Mouse (Mus musculus) left cerebral cortex, adult 18-20 months (tissue): ENCODE data around the gene Sh3bp2. TPM values are rescaled to one million over a fixed set of nuclear protein-coding genes. Genes with fewer than 3 reads are reported as not detected.
A peak's percentile ranks its signal among the peaks of the same experiment; 100 is the strongest.
"Not testable (repeated sequence)": the region's sequence is repeated elsewhere in the genome, so short reads cannot be mapped to it uniquely, and the experiment has no call there.

Experiments used
- DNase-seq, 2 experiments: peaks; one replicate each; pipeline ENCODE4 v3.0.0; 2021 to 2022; ENCODE audit warnings: low spot score in 2 of 2, mixed read lengths in 1 of 2
- total RNA-seq, 2 experiments: library from RNA; stranded (reverse); gene quantifications; 2 replicates each; pipeline ENCODE4 v1.2.3; 2021

Gene Sh3bp2
- total RNA-seq, 2 experiments from 2014 or later = 2.4 to 2.9 TPM

- DNase-seq = peak; percentile 17 to 19
These were observed 40.1 kb downstream of the Sh3bp2 start for GRCm38 (mm10) chr5:34565545-34566283.

- no peak for DNase-seq
These were observed 45.9 kb downstream of the Sh3bp2 start for GRCm38 (mm10) chr5:34571551-34571950.

GRCm38 (mm10) chr5:34572568-34572967 is 46.9 kb downstream of the Sh3bp2 start:
- not testable (repeated sequence) for DNase-seq

- DNase-seq = peak; percentile 94 to 96
These were observed 47.9 kb downstream of the Sh3bp2 start, which contains the start of gene Add1 for GRCm38 (mm10) chr5:34573268-34574221. Gene Add1, plus strand, starts transcription at chr5:34573664.

GRCm38 (mm10) chr5:34574721-34575120 is 49.1 kb downstream of the Sh3bp2 start:
- no peak for DNase-seq

- DNase-seq = no peak
These were observed 50.6 kb downstream of the Sh3bp2 start for GRCm38 (mm10) chr5:34576286-34576685.

GRCm38 (mm10) chr5:34578038-34578655 is 52.5 kb downstream of the Sh3bp2 start:
- no peak for DNase-seq

GRCm38 (mm10) chr5:34579377-34579776 is 53.7 kb downstream of the Sh3bp2 start:
- no peak for DNase-seq

- peak; percentile 51 to 64 for DNase-seq
These were observed 56.2 kb downstream of the Sh3bp2 start for GRCm38 (mm10) chr5:34581671-34582313.

GRCm38 (mm10) chr5:34582314-34582675 is 56.7 kb downstream of the Sh3bp2 start:
- DNase-seq = peak in 1 of 2 experiments; percentile 22

- no peak for DNase-seq
These were observed 59.6 kb downstream of the Sh3bp2 start for GRCm38 (mm10) chr5:34585216-34585615.

GRCm38 (mm10) chr5:34587881-34588280 is 62.2 kb downstream of the Sh3bp2 start:
- no peak for DNase-seq

- DNase-seq = no peak
These were observed 64.4 kb downstream of the Sh3bp2 start for GRCm38 (mm10) chr5:34590059-34590458.

- DNase-seq = no peak
These were observed 65.1 kb downstream of the Sh3bp2 start for GRCm38 (mm10) chr5:34590702-34591101.

GRCm38 (mm10) chr5:34591388-34592004 is 65.9 kb downstream of the Sh3bp2 start:
- DNase-seq = no peak

GRCm38 (mm10) chr5:34592224-34592623 is 66.6 kb downstream of the Sh3bp2 start:
- DNase-seq = not testable (repeated sequence)

GRCm38 (mm10) chr5:34592666-34593065 is 67.0 kb downstream of the Sh3bp2 start:
- DNase-seq = no peak

GRCm38 (mm10) chr5:34593202-34593727 is 67.6 kb downstream of the Sh3bp2 start:
- no peak for DNase-seq

GRCm38 (mm10) chr5:34604576-34604975 is 78.9 kb downstream of the Sh3bp2 start:
- no peak for DNase-seq
